Mouse (Mus musculus) liver (tissue): ENCODE data around the gene Rhbdd3.

Source experiments
- DNase-seq: peaks from one replicate; pipeline ENCODE4 v3.0.0-alpha.2; 2020; ENCODE audit warnings: mixed read lengths

Gene Rhbdd3

GRCm38 (mm10) chr11:5130111-5130665 is 31.5 kb downstream of the Rhbdd3 start:
- no peak for DNase-seq

GRCm38 (mm10) chr11:5132751-5133150 is 34.0 kb downstream of the Rhbdd3 start:
- DNase-seq = no peak

- no peak for DNase-seq
These were observed 37.2 kb downstream of the Rhbdd3 start for GRCm38 (mm10) chr11:5135914-5136313.

- DNase-seq = no peak
These were observed 39.9 kb downstream of the Rhbdd3 start for GRCm38 (mm10) chr11:5138642-5139041.

GRCm38 (mm10) chr11:5139372-5139771 is 40.6 kb downstream of the Rhbdd3 start:
- DNase-seq = peak; percentile 43

- DNase-seq = peak; percentile 61
These were observed 41.9 kb downstream of the Rhbdd3 start for GRCm38 (mm10) chr11:5140619-5141018.

- no peak for DNase-seq
These were observed 42.5 kb downstream of the Rhbdd3 start for GRCm38 (mm10) chr11:5141252-5141651.

- DNase-seq = no peak
These were observed 43.2 kb downstream of the Rhbdd3 start for GRCm38 (mm10) chr11:5141965-5142364.

GRCm38 (mm10) chr11:5145600-5145999 is 46.9 kb downstream of the Rhbdd3 start:
- DNase-seq = no peak

GRCm38 (mm10) chr11:5149249-5149648 is 50.5 kb downstream of the Rhbdd3 start:
- DNase-seq = peak; percentile 21

- no peak for DNase-seq
These were observed 51.2 kb downstream of the Rhbdd3 start for GRCm38 (mm10) chr11:5149955-5150354.

- no peak for DNase-seq
These were observed 51.9 kb downstream of the Rhbdd3 start for GRCm38 (mm10) chr11:5150416-5151246.

- no peak for DNase-seq
These were observed 52.5 kb downstream of the Rhbdd3 start for GRCm38 (mm10) chr11:5151247-5151630.

- peak; percentile 33 for DNase-seq
These were observed 53.1 kb downstream of the Rhbdd3 start, which contains the start of gene Emid1 for GRCm38 (mm10) chr11:5151680-5152337. TSS of gene Emid1 (minus strand) at chr11:5152257.

- peak; percentile 36 for DNase-seq
These were observed 56.5 kb downstream of the Rhbdd3 start for GRCm38 (mm10) chr11:5154961-5155805.
